Mouse (Mus musculus): Measurements from ENCODE around the gene Insig2.

DNA sequence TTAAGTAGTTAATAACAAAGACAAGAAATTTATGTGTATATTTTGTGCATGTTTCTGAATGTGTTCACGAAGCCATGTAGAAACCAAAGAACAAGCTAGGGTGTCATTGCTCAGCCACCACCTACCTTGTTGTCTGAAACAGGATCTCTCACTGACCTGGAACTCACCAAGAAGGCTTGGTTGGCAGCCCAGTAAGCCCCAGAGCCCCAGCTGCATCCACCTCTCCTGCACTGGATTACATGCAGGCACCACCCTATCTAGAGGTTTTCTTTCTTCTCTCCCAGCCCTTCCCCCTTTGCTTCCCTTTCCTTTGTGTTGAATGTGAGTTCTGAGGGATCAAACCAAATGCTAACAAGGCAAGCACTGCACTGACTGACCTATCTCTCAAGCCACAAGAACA, 19.2 kb downstream of the Insig2 start:
- TF ChIP-seq CTCF (IDR thresholded peaks at IDR 0.05; ENCODE audit: low read depth) (no peak), EP300 (IDR thresholded peaks at IDR 0.05; ENCODE audit: low read depth) (no peak)
